Mouse (Mus musculus) bone marrow, adult 2 months (tissue): Measurements from ENCODE around the gene Lyg1.

Source experiments
- CTCF ChIP-seq: fragments of 200-500 bp; IDR thresholded peaks from 2 replicates; pipeline ENCODE4 v1.5.1; 2011; ENCODE audit warnings: low read length, control low read depth; ENCODE audit not compliant: control insufficient read depth, insufficient read depth
- POLR2A ChIP-seq: fragments of 200-500 bp; IDR thresholded peaks from 2 replicates; pipeline ENCODE4 v1.6.1; 2011; ENCODE audit warnings: low read depth, mild to moderate bottlenecking, control low read depth, low read length, borderline replicate concordance; ENCODE audit not compliant: control insufficient read depth

GRCm38 (mm10) chr1:37977303-37977702, 19.7 kb upstream of the Lyg1 start:
- TF ChIP-seq POLR2A (no peak), CTCF (no peak)
